Mouse (Mus musculus): ENCODE measurements at regions not wholly inside any gene's neighbourhood (a gene's known extent, or its start where the extent isn't known, plus 50 kb on each side); places are given as distances from the start of the nearest gene placed in this dataset.

DNA sequence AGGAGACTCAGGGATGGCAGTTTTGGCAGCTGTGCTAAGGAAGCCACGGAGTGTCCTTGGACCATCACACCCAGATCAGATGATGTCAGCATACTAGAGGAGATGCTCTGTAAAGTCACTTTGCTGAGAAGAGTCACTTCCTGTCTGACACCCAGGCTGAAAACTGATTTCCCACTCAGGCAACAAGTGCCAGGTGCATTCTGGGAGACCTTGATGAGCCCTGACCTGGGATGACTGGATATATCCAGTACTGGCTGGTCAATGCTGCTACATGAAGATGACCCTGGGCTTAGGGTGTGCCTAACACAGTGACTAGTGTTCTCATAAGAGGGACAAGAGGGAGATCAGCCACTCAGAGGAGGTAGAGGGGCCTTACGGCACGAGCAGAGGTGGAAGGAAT, 110.2 kb upstream of the Eef2kmt start:
- TF ChIP-seq CTCF (IDR thresholded peaks at IDR 0.05; ENCODE audit: extremely low read depth, insufficient read depth, insufficient read length, insufficient replicate concordance), result no peak
- TF ChIP-seq POLR2A (IDR thresholded peaks at IDR 0.05; ENCODE audit: low read depth, low read length), result no peak

All from spleen, adult 2 months (tissue).